Mouse (Mus musculus) left cerebral cortex, adult 2 months (tissue): Measurements from ENCODE around the gene Hsf5. TPM values are rescaled to one million over a fixed set of nuclear protein-coding genes. Genes with fewer than 3 reads are reported as not detected.

Experiments
- DNase-seq, 2 experiments: peaks; one replicate each; pipeline ENCODE4 v3.0.0; 2021 to 2022; ENCODE audit warnings: low spot score in 2 of 2, mixed read lengths in 1 of 2; ENCODE audit errors: extremely low spot score in 1 of 2
- H3K27ac ChIP-seq: fragments of 200-600 bp; 2 replicates; pipeline ENCODE4 v1.8.1; 2022
- H3K4me3 ChIP-seq: fragments of 200-600 bp; 2 replicates; pipeline ENCODE4 v1.8.1; 2022
- CTCF ChIP-seq: fragments of 200-600 bp; IDR thresholded peaks from 2 replicates; pipeline ENCODE4 v1.8.1; 2022; ENCODE audit warnings: antibody characterized with exemption, mild to moderate bottlenecking, moderate library complexity
- intact Hi-C: fragments of 180-260 bp; cut with DNase I; formaldehyde crosslinking; loops from one replicate; pipeline ENCODE4 v1.15.1; 2025
- total RNA-seq, 2 experiments: library from RNA; stranded (reverse); gene quantifications; 2 replicates each; pipeline ENCODE4 v1.2.3; 2021

The Hsf5 gene
- total RNA-seq, 2 experiments from 2014 or later = 0.54 to 0.77 TPM

GRCm38 (mm10) chr11:87682096-87682495, 65.1 kb downstream of the Hsf5 start:
- Histone ChIP-seq H3K4me3 (no peak overlapping the region), H3K27ac (no peak overlapping the region)
- DNase-seq = no peak
- intact Hi-C loops = no loop called here
- TF ChIP-seq CTCF = no peak

GRCm38 (mm10) chr11:87682838-87683571, 66.0 kb downstream of the Hsf5 start:
- TF ChIP-seq CTCF = no peak
- Histone ChIP-seq H3K4me3 (no peak overlapping the region), H3K27ac (no peak overlapping the region)
- no peak for DNase-seq
- intact Hi-C loops = no loop called here

GRCm38 (mm10) chr11:87686407-87686806, 69.4 kb downstream of the Hsf5 start:
- intact Hi-C loops = no loop called here
- TF ChIP-seq CTCF = no peak
- Histone ChIP-seq H3K4me3 (no peak overlapping the region), H3K27ac (no peak overlapping the region)
- DNase-seq = no peak

GRCm38 (mm10) chr11:87687246-87688225, 70.6 kb downstream of the Hsf5 start:
- Histone ChIP-seq H3K4me3 (no peak overlapping the region), H3K27ac (no peak overlapping the region)
- intact Hi-C loops = no loop called here
- no peak for TF ChIP-seq CTCF
- no peak for DNase-seq

- no peak for DNase-seq
- intact Hi-C loops = no loop called here
- Histone ChIP-seq H3K4me3 (no peak overlapping the region), H3K27ac (no peak overlapping the region)
- no peak for TF ChIP-seq CTCF
These were observed 71.7 kb downstream of the Hsf5 start for GRCm38 (mm10) chr11:87688478-87689203.

GRCm38 (mm10) chr11:87689402-87689808, 72.4 kb downstream of the Hsf5 start:
- TF ChIP-seq CTCF = no peak
- no peak overlapping the region for H3K4me3 ChIP-seq
- no peak overlapping the region for H3K27ac ChIP-seq
- no peak for DNase-seq
- intact Hi-C loops = no loop called here

- no peak for DNase-seq
- Histone ChIP-seq H3K27ac (no peak overlapping the region), H3K4me3 (no peak overlapping the region)
- no peak for TF ChIP-seq CTCF
- intact Hi-C loops = no loop called here
These were observed 73.2 kb downstream of the Hsf5 start for GRCm38 (mm10) chr11:87690054-87690740.

GRCm38 (mm10) chr11:87697131-87697682, 80.2 kb downstream of the Hsf5 start:
- intact Hi-C loops = no loop called here
- Histone ChIP-seq H3K4me3 (no peak overlapping the region), H3K27ac (no peak overlapping the region)
- no peak for DNase-seq
- TF ChIP-seq CTCF = no peak

- intact Hi-C loops = no loop called here
- Histone ChIP-seq H3K4me3 (no peak overlapping the region), H3K27ac (no peak overlapping the region)
- no peak for TF ChIP-seq CTCF
- DNase-seq = no peak
These were observed 81.2 kb downstream of the Hsf5 start for GRCm38 (mm10) chr11:87698126-87698525.

- DNase-seq = no peak
- H3K27ac ChIP-seq = no peak overlapping the region
- TF ChIP-seq CTCF = no peak
- intact Hi-C loops = no loop called here
- no peak overlapping the region for H3K4me3 ChIP-seq
These were observed 84.1 kb downstream of the Hsf5 start for GRCm38 (mm10) chr11:87701108-87701507.
